Mouse (Mus musculus) bone marrow macrophage, adult 2 months (primary cell): ENCODE results near the gene Cdh4. TPM values are rescaled to one million over a fixed set of nuclear protein-coding genes. Genes with fewer than 3 reads are reported as not detected.

Experiments used
- H3K27ac ChIP-seq: 2 replicates; pipeline ENCODE4 v1.5.1; 2012; ENCODE audit warnings: low read depth, low read length; ENCODE audit not compliant: insufficient read depth
- H3K4me1 ChIP-seq: 2 replicates; pipeline ENCODE4 v1.6.1; 2012; ENCODE audit warnings: low read length; ENCODE audit not compliant: control insufficient read depth, insufficient read depth
- H3K4me3 ChIP-seq: 2 replicates; pipeline ENCODE4 v1.5.1; 2012; ENCODE audit warnings: mild to moderate bottlenecking, low read length, moderate library complexity; ENCODE audit not compliant: insufficient read depth
- CTCF ChIP-seq: IDR thresholded peaks from 2 replicates; pipeline ENCODE4 v1.5.1; 2012; ENCODE audit warnings: low read depth, mild to moderate bottlenecking, low read length, moderate library complexity
- POLR2A ChIP-seq: IDR thresholded peaks from 2 replicates; pipeline ENCODE4 v1.6.1; 2012; ENCODE audit warnings: mild to moderate bottlenecking, low read depth, low read length, borderline replicate concordance
- polyA plus RNA-seq: library from polyadenylated mRNA; stranded (reverse); fragments of >200 nt; gene quantifications from 2 replicates; pipeline ENCODE4 v1.2.4, GENCODE M21; 2012; ENCODE audit not compliant: missing spikeins, insufficient read depth, insufficient read length

Gene Cdh4
- polyA plus RNA-seq, 1 experiment = not detected

DNA sequence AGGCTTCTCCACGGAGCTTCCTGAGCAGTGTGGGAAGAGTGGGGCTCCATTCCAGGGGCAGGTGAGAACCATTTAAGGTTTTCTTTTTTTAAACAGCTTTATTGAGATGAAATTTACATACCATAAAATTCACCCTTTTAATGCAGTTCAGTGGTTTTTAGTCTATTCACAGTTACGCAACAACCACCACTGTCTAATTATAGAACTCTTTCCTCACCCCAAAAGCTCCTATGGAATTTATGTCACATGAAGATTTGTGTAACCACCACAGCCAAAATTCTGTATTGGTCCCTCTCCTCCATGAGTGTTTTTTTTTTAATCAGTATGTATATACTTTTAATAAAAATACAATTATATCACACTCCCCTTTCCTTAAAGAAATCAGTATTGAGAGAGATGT, 144.8 kb downstream of the Cdh4 start:
- TF ChIP-seq POLR2A (no peak), CTCF (no peak)
- Histone ChIP-seq H3K4me1 (no peaks in the 10 kb centered on the region), H3K27ac (no peak overlapping the region), H3K4me3 (no peak overlapping the region)

DNA sequence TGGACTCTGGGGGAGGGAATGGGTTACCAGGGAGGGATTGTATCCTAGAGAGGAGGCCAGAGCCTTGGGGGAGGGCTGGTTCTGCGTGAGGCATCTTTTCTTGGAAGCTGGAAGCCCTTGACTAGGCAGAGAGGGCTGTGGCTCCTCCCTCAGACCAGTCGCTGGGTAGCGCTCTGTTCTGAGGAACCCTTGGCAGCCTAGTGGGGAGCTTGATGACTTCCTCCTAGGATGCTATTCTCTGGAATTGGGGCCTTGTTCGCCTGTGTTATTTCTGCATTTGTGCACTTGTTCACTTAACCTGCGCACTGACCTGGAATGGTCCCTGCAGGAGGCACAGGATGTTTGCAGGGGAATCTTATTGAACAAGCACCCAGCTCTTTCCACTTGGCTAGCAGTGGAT, 149.4 kb downstream of the Cdh4 start:
- H3K27ac ChIP-seq = no peak overlapping the region
- no peak for TF ChIP-seq CTCF
- TF ChIP-seq POLR2A = no peak
- no peak overlapping the region for H3K4me3 ChIP-seq
- H3K4me1 ChIP-seq = no peaks in the 10 kb centered on the region

DNA sequence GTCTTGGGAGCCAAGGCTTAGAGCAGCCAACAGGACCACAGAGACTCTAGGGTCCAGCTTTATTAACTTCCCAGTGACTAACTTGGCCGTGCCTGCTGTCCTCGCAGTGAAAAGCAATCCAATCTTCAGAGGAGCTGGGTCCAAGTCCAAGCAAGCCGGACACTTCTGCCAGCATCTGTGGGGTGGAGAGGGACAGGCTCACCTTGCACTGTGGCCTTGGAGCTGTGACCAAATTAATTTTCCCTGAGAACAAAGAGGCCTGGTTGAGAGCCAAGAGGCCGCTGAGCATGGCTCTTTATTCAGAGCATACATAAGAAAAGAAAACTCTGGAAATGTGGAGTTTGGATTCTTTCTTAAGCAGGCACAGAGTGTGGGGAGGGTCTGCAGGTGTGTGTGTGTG, 152.8 kb downstream of the Cdh4 start:
- no peak overlapping the region for H3K4me3 ChIP-seq
- H3K4me1 ChIP-seq = no peaks in the 10 kb centered on the region
- H3K27ac ChIP-seq = no peak overlapping the region
- TF ChIP-seq CTCF = no peak
- TF ChIP-seq POLR2A = no peak

DNA sequence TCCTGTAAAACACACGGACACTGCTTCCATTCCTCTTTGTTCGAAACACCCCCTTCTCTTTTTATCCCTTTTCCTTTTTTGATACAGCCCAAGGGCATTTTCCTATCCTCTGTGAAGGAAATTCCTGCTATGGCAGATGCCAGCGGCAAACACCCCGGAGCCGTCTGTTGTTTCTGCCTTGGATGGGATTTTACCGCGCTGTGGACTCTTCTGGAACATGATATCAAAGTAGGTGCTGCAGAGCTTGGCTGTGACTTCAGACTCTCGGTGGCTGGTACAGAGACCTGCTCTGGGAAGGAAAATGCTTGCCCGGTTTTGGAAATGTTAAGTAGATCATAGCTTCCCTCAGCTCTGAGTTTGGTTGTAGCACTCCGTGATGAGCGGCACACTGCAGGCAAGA, 156.7 kb downstream of the Cdh4 start:
- no peak overlapping the region for H3K27ac ChIP-seq
- H3K4me1 ChIP-seq = no peaks in the 10 kb centered on the region
- TF ChIP-seq POLR2A (no peak), CTCF (no peak)
- H3K4me3 ChIP-seq = no peak overlapping the region

DNA sequence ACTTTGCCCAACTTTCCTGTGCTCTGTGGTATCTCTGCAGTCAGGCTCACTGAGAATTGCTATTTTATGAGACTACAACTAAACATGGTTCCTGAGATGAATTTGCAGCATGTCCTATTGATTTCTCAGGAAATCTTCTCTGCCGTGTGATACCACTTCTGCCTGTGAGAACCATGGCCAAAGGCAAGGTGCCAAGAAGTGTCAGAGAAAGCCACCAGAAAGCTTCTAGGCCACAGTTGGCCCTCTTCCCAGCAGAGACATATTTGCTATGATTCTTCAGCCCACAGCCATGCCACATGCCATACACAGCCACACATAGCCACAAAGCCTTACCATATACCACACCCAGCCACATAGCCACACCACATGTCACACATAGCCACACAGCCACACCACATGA, 157.7 kb downstream of the Cdh4 start:
- no peak overlapping the region for H3K27ac ChIP-seq
- H3K4me1 ChIP-seq = no peaks in the 10 kb centered on the region
- no peak overlapping the region for H3K4me3 ChIP-seq
- TF ChIP-seq CTCF (no peak), POLR2A (no peak)

DNA sequence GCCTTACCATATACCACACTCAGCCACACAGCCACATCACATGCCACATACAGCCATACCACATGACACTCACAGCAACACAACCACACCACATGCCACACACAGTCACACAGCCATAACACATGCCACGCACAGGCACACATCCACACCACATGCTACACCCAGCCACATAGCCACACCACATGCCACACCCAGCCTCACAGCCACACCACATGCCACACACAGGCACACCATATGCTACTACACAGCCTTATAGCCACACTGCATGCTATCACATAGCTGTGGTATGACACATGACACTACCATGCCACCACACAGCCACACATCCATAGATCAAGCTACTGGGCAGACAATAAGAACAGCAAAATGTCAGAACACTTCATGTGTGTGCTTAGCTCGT, 158.1 kb downstream of the Cdh4 start:
- Histone ChIP-seq H3K27ac (no peak overlapping the region), H3K4me3 (no peak overlapping the region), H3K4me1 (no peaks in the 10 kb centered on the region)
- TF ChIP-seq POLR2A = no peak
- no peak for TF ChIP-seq CTCF

DNA sequence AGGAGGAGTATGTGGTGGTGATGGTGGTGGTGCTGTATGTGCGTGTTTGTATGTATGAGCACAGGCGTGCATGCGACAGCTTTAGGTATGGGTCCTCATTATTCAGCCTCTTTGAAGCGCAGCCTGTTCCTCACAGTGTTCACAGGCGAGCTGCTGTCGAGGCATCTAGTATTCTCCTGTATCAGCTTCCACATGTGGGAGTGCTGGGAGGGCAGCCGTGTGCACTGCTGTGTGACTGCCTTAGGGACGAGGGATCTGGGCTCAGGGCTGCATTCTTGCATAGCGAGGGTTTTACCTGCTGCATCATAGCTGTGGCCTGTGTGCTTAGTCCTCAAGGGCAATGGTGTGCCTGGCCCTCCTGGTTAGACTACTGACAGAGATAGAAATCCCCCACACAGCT, 158.9 kb downstream of the Cdh4 start:
- Histone ChIP-seq H3K27ac (no peak overlapping the region), H3K4me3 (no peak overlapping the region), H3K4me1 (no peaks in the 10 kb centered on the region)
- TF ChIP-seq CTCF = no peak
- TF ChIP-seq POLR2A = no peak

DNA sequence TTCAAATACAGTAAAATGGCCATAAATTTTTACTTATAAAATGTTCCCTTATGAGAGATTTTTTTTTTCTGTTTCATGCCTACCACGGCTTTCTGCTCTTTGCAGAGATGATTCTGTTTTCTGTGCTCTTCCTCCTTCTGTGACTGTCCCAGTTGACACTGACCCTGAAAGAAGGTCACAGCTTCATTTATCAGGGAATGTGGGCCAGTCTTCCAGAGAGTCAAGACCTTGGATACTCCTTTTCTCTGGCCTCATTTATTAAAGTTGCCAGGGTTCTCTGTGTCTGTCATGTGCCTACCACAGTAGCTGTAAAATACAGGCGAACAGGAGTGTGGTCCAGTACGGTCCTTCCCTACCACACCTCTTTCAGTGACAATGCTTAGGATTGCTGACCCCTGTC, 162.5 kb downstream of the Cdh4 start:
- Histone ChIP-seq H3K4me3 (no peak overlapping the region), H3K4me1 (no peaks in the 10 kb centered on the region), H3K27ac (no peak overlapping the region)
- TF ChIP-seq CTCF (no peak), POLR2A (no peak)

DNA sequence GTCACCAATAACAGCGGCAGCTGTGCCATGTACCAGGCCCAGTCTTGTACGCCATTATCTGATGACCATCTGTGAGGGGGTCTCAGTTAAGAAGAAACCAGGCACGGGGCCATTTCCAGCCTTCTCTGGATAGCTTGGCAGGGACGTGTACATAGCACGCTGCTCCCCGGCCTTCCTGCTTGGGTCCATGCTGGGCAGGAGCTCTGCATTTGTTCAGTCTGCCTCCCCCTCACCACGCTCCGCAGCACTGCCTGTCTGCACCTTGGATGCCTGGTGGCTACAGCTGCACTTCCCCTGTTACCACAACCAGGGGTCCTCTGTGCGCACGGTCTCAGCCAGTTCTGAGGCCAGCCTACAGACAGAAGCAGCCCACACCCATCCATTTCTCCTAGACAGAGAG, 163.0 kb downstream of the Cdh4 start:
- H3K4me1 ChIP-seq = no peaks in the 10 kb centered on the region
- TF ChIP-seq CTCF (no peak), POLR2A (no peak)
- H3K27ac ChIP-seq = no peak overlapping the region
- no peak overlapping the region for H3K4me3 ChIP-seq

DNA sequence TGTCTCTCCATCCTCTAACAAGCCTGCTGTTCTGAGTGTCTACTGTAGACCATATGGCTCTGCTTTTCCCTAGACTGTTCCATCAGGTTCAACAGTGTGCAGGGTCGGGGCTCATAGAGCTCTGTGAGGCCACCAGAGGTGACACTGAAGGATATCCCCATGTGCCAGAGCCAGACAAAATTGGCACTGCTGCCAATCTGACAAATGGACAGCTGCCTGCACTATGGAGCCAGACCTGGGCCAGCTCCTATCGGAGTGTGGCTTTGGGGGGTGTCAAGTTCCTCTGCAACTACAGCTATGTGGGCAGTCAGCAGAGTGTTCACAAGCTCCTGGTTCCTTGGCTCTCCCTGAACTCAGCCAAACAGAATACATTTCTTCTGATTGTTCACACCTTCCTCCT, 164.1 kb downstream of the Cdh4 start:
- TF ChIP-seq CTCF (no peak), POLR2A (no peak)
- Histone ChIP-seq H3K27ac (no peak overlapping the region), H3K4me1 (no peaks in the 10 kb centered on the region), H3K4me3 (no peak overlapping the region)

DNA sequence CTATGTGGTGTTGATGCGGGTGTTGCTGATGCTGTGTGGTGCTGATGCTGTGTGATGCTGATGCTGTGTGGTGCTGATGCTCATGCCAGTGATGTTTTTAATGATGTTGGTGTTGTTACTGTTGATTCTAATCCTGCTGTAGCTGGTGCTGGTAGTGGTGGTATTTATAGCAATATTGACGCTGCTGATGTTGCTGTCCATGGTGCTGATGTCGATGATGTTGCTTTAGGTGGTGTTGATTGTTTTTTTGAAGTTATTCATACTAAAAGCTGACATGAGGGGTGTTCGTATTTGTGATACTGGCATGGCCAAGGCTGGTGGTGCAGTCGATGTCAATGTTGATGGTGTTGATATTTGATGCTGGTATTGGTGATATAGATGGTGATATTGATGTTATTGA, 173.7 kb downstream of the Cdh4 start:
- no peak overlapping the region for H3K4me3 ChIP-seq
- no peak overlapping the region for H3K27ac ChIP-seq
- H3K4me1 ChIP-seq = no peaks in the 10 kb centered on the region
- TF ChIP-seq CTCF (no peak), POLR2A (no peak)
